Mouse (Mus musculus) liver (tissue): ENCODE measurements at regions not wholly inside any gene's neighbourhood (a gene's known extent, or its start where the extent isn't known, plus 50 kb on each side); places are given as distances from the start of the nearest gene placed in this dataset.
"Not testable (repeated sequence)": the region's sequence is repeated elsewhere in the genome, so short reads cannot be mapped to it uniquely, and the experiment has no call there.

Source experiments
- DNase-seq: peaks from one replicate; pipeline ENCODE4 v3.0.0-alpha.2; 2020; ENCODE audit warnings: mixed read lengths

- no peak for DNase-seq
These were observed 541.5 kb downstream of the Diaph3 start for GRCm38 (mm10) chr14:86599511-86599910.

DNA sequence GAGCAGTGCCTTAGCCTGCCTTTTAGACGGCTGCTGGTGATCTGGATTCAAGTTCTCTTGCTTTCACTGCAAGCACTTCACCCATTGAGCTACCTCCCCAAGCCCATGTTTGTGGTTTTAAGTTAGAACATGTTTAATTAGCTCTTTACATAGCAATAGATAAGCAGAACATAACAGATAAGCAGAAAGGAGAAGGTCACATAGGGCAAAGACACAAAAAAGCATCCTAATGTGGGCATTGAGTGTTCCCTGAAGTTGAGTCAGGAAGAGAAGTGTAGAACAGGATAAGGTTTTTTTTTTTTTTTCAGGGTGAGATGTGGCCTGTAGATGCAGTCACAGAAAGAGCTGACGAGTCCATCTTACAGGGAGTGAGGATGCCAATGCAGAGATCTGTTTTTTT is 552.5 kb downstream of the Diaph3 start:
- DNase-seq: no peak

GRCm38 (mm10) chr14:86585959-86586358 is 555.1 kb downstream of the Diaph3 start:
- DNase-seq: not testable (repeated sequence)

- peak; percentile 4 for DNase-seq
These were observed 578.3 kb downstream of the Diaph3 start for GRCm38 (mm10) chr14:86562728-86563127.

DNA sequence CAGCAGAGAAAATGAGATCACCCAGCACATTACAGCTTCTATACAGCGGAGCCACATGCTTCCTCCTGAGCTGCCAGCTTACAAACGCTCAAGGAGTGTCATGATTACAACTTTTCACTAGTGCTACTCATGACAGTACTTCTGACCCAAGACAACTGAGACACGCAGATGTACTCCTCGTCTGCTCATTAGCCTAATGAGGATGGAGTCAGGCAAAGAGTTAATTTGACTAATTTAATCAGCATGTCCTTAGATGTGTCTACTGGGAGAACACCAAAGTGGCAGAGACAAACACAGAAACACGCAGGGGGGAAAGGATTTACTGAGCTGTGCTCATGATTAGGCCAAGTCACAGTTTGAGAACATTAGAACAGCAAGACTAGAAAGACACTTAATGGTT is 603.0 kb downstream of the Diaph3 start:
- no peak for DNase-seq

- no peak for DNase-seq
These were observed 604.6 kb downstream of the Diaph3 start for GRCm38 (mm10) chr14:86536341-86537027.

GRCm38 (mm10) chr14:86510408-86510807 is 630.6 kb downstream of the Diaph3 start:
- no peak for DNase-seq

DNA sequence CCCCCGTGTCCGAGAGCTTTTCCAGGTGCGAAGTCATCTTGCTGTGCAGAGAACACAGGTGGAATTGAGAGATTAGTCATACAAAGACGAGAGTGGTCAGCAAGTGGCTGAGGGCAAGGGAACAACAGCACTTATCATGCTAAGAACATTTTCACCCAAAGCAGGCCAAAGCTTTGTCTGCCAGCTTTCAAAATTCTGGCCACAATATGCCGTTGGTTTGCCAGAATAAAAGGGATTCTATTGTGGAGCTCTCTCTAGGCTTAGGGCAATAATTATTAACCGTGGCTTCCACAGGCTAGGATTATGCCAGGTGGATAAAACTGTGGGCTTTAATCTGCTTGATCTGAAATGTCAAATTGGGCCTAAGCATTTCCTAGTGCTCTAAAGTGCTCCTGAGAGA is 631.3 kb downstream of the Diaph3 start:
- DNase-seq: no peak

- DNase-seq: no peak
These were observed 634.7 kb downstream of the Diaph3 start for GRCm38 (mm10) chr14:86506286-86506685.

DNA sequence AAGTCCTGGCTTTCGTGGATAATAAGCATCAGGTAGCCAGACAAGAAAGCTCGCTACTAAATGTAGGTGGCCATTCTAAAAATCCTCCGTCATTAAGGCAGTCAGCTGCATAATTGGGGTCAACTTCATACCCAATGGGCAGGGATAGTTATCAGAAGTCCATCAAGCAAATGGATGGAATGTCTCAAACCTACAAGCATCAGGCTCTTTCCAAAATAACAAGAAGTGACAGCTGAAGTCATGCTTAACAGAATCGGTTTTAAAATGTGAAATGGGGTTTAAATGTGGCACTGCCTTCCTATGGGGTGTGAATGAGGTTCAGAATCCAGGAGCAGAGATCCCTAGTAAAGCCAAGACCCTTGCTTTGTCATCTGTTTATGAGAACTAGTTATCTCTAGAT is 650.2 kb downstream of the Diaph3 start:
- DNase-seq: no peak

DNA sequence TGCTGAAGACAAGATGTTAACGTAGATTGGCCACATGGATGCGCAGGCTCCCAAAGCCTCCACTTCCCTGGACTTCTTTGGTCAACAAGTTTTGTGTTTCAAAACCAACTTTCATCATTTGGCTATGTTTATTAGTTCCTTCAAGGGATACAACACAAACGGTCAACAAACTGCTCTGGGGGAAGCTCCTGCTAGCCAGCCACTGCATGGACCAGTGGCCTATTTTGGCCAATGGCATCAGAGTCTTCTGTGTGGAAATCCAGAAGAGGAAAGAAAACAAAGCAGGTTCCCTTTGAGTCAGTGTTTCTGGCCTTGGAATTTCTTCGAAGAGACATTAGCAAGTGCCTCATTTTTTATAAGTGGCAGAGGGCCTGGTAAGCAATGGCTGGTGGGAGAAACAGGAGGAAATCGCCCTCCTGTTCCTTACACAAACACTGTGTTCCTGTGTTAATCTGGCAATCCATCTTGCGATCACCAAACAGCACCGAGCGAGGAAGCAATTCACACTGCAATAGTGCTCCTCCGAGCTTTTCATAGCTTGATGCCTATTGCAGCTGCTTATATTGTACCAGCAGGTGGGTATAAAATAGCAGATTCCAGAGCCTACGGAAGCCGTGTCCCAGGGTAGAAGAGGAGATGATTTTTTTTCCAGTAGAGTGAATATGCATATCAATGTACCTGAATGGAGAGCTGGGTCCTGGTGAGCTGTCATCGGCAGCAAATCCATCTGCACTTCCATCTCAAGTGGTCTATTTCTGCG is 651.0 kb downstream of the Diaph3 start:
- no peak for DNase-seq

DNA sequence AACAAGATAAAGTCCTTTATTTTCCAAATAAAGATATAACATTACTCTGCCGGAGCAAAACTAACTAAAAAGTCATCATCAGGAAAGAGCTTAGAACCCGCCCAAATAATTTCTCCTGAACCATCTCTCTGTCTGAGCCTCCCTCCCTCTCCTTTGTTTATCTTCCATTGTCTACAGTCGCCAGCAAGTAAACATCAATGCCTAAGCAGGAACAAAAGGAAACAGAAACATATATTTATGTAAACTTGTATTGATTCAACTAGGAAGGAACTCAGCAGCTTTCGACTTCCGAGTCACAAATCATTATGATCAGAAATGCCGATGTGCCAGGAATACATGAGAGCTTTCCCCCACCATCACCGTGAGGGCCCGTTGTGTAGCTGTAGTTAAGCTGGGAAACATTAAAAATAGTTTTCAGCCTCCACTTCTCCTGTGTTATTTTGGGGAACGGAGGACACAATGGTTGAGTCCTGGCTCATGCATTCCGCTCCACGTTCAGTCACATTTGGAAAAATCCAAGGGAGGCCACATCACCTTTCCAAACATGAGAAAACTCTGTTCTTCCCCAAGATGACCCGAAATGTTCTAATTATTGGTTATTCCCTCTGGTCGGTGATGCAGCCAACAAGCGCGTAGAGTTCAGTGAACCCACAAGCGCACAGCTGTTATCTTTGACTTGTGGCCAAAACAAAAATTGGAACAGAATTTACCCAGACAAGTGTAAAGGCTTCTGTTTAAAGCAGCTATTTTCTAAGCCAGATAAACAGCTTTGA is 651.8 kb downstream of the Diaph3 start:
- no peak for DNase-seq

DNA sequence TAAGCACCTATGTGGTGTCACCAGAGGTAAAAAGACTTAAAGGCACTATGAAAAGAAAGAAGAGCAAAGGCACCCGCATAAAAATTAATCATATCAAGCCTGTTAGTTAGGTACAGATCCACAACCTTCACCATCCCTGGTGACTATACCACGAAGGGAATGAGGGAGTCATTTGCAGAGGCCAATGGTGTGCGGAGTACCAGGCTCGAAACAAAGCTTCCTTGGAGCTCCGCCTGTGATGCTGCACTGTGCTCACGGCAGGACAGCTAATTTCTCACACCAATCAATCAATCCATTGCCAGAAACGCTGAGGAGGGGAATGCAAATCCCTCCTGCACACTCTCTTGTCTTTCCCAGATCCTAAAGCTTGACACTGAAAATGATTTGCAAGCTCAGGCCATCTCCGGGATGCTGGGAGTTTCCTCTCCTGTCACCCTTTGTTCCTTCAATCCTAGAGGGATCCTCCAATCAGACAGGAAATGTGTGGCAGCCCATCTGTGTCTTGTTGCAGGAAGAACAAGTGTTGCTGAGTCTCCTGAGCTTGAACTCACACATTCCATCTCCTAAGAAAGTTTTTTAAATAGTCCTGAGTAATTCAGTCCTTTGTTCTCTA is 653.6 kb downstream of the Diaph3 start:
- DNase-seq: no peak

DNA sequence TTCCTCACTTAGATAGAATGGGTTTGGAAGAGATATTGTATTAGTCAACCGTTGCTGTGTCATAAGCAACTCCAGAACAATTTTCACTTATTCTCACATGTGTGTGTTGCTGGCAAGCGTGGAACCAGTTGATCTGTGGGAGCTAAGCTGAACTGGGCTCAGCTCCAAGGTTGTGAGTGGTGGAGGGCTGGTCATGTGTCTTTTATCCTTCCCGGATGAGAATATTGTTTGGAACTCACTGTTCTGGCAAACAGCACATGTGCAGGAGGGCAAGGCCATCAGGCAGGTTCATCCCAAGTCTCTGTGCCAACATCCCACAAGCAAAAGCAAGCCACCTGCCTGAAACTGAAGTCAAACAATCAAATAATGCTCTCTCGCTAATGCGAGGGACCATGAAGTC is 656.8 kb downstream of the Diaph3 start:
- DNase-seq: no peak

DNA sequence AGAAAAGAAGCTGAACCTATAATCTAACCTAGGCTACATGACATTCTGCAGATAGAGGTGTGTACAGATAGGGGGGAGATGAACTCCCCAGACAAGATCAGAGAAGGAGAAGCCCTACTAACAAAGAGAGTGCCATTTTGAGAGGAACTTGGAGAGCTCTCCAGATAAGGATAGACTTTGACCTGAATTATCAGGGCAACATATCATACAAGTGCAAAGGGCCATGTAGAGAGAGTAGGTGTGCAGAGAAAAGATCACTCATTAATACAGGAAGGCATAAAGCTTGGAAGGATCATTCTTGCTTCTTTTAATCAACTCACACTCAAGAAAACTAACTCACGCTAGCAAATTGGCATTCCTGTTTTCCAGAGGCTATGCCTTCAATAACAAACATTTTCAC is 667.4 kb downstream of the Diaph3 start:
- DNase-seq: no peak

DNA sequence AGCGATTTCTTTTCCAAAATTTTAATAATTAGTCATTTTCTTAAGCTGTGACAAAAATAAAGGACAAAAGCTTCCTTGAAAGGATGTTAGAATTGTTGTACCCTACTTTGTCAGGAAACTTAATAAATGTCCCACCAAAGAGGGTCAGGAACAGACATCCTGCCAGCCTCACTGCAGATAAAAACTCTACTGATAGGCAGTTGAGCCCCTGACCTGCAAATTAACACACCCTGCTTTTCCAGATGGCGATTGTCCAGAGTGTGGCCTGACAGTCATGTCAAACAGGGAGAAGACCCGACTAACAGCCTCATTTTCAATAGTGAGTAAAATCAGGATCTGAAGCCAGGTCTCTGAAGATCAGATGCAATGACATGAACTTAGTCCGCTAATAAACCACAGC is 670.6 kb downstream of the Diaph3 start:
- no peak for DNase-seq

- no peak for DNase-seq
These were observed 673.1 kb downstream of the Diaph3 start for GRCm38 (mm10) chr14:86467886-86468463.

DNA sequence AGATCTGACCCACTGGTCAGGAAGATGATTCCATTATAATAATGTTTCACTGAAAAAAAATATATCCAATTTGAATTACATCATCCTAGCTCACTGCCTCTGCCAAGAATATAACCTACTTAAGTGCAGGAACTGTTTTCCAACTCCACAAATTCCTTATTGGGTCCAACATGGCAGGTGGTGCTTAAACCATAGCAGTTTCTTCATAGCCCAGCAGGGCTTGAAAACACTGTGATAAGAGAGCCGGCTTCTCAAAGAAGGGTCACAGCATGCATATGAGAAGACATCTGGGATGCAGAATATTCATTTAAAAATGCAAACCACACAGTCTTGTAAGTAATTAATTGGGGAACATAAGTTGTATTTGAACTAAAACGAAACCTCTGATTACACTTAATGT is 677.6 kb downstream of the Diaph3 start:
- no peak for DNase-seq

DNA sequence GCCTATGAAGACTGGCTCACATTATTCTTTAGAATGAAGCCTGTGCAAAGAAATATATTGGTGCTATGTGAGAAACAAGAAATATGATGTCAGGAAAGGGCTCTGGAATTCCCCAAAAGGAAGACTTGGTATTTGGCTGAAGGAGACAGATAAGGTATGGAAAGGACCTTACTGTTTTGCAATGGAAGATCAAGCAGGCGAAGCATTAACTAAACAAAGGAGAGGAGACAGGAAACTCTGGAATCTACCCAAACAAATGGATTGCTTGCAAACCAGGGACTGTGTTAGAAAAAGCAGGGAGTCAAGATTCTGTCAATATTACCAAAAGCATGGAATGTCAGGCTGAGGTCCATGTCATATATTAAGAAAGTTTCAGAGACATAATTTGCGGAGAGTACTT is 687.9 kb downstream of the Diaph3 start:
- DNase-seq: no peak

- no peak for DNase-seq
These were observed 690.4 kb downstream of the Diaph3 start for GRCm38 (mm10) chr14:86450616-86451015.

GRCm38 (mm10) chr14:86445139-86445538 is 695.9 kb downstream of the Diaph3 start:
- DNase-seq: no peak

DNA sequence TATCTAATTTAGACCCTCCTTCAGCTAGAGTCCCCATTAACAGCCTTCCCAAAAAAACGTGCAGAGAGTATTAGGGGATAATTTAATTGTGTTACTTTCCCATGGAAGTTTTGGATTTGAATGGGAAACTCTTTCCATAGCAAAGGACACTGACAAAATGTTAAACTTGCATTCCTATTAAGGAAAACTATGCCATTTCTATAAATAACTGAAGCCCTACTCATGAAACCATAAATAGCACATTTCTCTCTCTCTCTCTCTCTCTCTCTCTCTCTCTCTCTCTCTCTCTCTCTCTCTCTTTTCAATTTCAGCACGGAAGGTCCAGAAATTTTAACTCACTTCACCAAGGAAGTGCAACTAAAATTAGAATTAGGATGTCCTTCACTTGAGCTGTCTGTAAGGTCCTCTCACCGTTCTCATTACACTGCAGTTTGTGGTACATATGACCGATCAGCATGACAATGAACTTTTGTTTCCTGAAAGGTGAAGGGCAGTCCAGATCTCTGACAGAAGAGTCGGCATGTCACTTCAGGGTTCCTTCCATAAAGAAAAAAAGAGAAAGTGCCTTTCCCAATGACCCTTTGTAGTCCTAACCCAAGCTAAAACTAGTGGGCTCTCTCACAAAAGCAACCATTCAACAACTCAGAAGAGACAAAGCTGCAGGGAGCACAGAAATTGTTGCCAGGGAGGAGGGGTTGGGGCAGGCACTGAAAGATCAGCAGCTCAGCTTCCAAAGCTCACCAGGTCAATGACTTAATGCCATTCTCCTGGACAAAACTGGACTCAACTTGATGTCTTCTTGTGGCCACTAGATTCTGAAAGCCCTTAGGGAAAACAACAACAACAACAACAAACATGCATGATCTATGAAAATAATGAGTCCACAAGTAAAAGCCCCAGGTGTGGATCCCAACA is 696.9 kb downstream of the Diaph3 start:
- no peak for DNase-seq
